Mouse (Mus musculus) hindbrain, embryonic 16.5 days (tissue): ENCODE measurements at regions not wholly inside any gene's neighbourhood (a gene's known extent, or its start where the extent isn't known, plus 50 kb on each side); places are given as distances from the start of the nearest gene placed in this dataset.
A peak's percentile ranks its signal among the peaks of the same experiment; 100 is the strongest.

Experiments used
- ATAC-seq: fragments of 200-750 bp; cut with Nextera tagmentation; 2 replicates; pipeline ENCODE4 v1.8.0; 2017; ENCODE audit warnings: moderate TSS enrichment, moderate library complexity
- H3K27ac ChIP-seq: fragments of 300-500 bp; sonication (generic); 2 replicates; pipeline ENCODE4 v1.5.1; 2014; ENCODE audit warnings: low read depth, mild to moderate bottlenecking, control low read depth, low read length, moderate library complexity
- H3K27me3 ChIP-seq: fragments of 300-500 bp; sonication (generic); replicated peaks from 2 replicates; pipeline ENCODE4 v1.6.1; 2014; ENCODE audit warnings: low read length; ENCODE audit not compliant: control insufficient read depth, insufficient read depth
- H3K36me3 ChIP-seq: fragments of 300-500 bp; sonication (generic); 2 replicates; pipeline ENCODE4 v1.6.1; 2014; ENCODE audit warnings: mild to moderate bottlenecking, low read length, moderate library complexity, mixed read lengths; ENCODE audit not compliant: control insufficient read depth, insufficient read depth
- H3K4me1 ChIP-seq: fragments of 300-500 bp; sonication (generic); 2 replicates; pipeline ENCODE4 v1.6.1; 2014; ENCODE audit warnings: low read depth, low read length; ENCODE audit not compliant: control insufficient read depth, insufficient read depth
- H3K4me2 ChIP-seq: fragments of 300-500 bp; sonication (generic); 2 replicates; pipeline ENCODE4 v1.6.1; 2014; ENCODE audit warnings: mild to moderate bottlenecking, low read length, control low read depth, moderate library complexity
- H3K4me3 ChIP-seq: fragments of 300-500 bp; sonication (generic); 2 replicates; pipeline ENCODE4 v1.5.1; 2014; ENCODE audit warnings: mild to moderate bottlenecking, low read length, control low read depth, moderate library complexity
- H3K9ac ChIP-seq: fragments of 300-500 bp; sonication (generic); 2 replicates; pipeline ENCODE4 v1.6.1; 2014; ENCODE audit warnings: low read depth, mild to moderate bottlenecking, control low read depth, low read length, moderate library complexity
- H3K9me3 ChIP-seq: fragments of 300-500 bp; sonication (generic); 2 replicates; pipeline ENCODE4 v1.6.1; 2014; ENCODE audit warnings: mild to moderate bottlenecking, low read length, moderate library complexity; ENCODE audit not compliant: control insufficient read depth
- WGBS: fragments of 180-500 bp; shearing (Covaris S2); extraction: QIAGEN DNeasy Blood & Tissue Kit; methylation state at CpG from one replicate; pipeline ENCODE4 v1.1.7; 2014; 5-methylcytosine and 5-hydroxymethylcytosine counted together

- Histone ChIP-seq H3K4me1 (no peaks in the 10 kb centered on the region; the same call in 1 of the 2 replicates), H3K4me3 (no peak overlapping the region), H3K9ac (no peak overlapping the region), H3K36me3 (no peaks in the 10 kb centered on the region), H3K27me3 (no peaks in the 10 kb centered on the region), H3K9me3 (no peaks in the 10 kb centered on the region), H3K4me2 (no peak overlapping the region), H3K27ac (no peak overlapping the region)
- WGBS = 93% methylated on average over 7 of the region's 7 CpGs
- ATAC-seq = no peak
These were observed 72.6 kb upstream of the Bmp2k start for GRCm38 (mm10) chr5:96924736-96925429.

DNA sequence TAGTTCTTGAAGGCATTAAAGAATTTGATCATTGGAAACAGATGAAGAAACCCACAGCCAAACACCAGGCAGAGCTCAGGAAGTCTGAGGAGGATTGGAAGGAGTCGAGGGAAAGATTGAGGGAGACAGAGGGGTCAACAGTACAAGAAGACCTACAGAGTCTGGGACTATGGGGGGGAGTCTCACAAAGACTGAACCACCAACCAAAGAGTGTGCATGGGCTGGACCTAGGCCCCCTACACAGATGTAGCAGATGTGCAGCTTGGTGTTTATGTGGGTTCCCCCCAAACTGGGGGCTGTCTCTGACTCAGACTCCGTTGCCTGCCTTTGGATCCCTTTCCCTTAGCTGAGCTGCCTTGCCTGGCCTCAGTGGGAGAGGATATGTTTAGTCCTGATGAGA is 71.5 kb upstream of the Bmp2k start:
- Histone ChIP-seq H3K9me3 (no peaks in the 10 kb centered on the region), H3K9ac (no peak overlapping the region), H3K27ac (no peak overlapping the region), H3K27me3 (no peaks in the 10 kb centered on the region), H3K4me2 (no peak overlapping the region), H3K4me1 (no peaks in the 10 kb centered on the region; the same call in 1 of the 2 replicates), H3K36me3 (no peaks in the 10 kb centered on the region), H3K4me3 (no peak overlapping the region)
- WGBS = 78% methylated on average over 2 of the region's 2 CpGs
- ATAC-seq = no peak

- no peak overlapping the region for H3K4me3 ChIP-seq
- no peaks in the 10 kb centered on the region for H3K9me3 ChIP-seq
- H3K27ac ChIP-seq = no peak overlapping the region
- no peak for ATAC-seq
- H3K4me1 ChIP-seq = no peaks in the 10 kb centered on the region
- H3K4me2 ChIP-seq = no peak overlapping the region
- no peaks in the 10 kb centered on the region for H3K27me3 ChIP-seq
- 76% methylated on average over 2 of the region's 2 CpGs for WGBS
- H3K36me3 ChIP-seq = no peaks in the 10 kb centered on the region
- no peak overlapping the region for H3K9ac ChIP-seq
These were observed 66.4 kb upstream of the Bmp2k start for GRCm38 (mm10) chr5:96931091-96931490.

DNA sequence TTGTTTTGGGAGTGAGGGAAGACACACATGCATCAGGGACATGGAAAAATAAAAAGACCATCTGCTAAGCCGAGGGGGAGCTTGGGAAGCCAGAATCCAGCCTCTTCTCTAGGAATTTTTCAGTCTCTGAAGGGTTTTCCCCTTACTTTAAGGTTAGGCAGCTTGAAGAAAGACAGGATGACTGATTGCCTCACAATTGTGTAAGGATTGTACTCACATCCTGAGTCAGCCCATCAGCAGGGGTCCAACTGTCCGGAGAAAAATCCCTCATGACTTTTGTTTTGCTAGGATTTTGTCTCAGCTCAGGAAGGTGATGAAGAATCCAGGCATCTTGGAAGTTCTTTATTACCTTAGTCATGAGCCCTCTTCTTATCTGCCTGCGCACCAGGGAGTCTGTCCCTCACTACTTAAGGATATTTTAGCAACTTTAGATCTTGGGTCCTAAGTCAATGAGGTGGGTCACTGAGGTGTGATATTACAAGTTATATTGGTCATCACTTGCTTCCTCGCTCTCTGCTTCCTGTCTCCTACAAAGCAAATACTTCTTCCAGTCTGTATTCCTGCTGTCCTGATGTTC is 65.8 kb upstream of the Bmp2k start:
- no peaks in the 10 kb centered on the region for H3K36me3 ChIP-seq
- no peaks in the 10 kb centered on the region for H3K4me1 ChIP-seq
- ATAC-seq = no peak
- H3K4me2 ChIP-seq = no peak overlapping the region
- 56% methylated on average over 4 of the region's 4 CpGs for WGBS
- H3K9ac ChIP-seq = no peak overlapping the region
- H3K9me3 ChIP-seq = no peaks in the 10 kb centered on the region
- H3K27me3 ChIP-seq = no peaks in the 10 kb centered on the region
- H3K27ac ChIP-seq = no peak overlapping the region
- H3K4me3 ChIP-seq = no peak overlapping the region

DNA sequence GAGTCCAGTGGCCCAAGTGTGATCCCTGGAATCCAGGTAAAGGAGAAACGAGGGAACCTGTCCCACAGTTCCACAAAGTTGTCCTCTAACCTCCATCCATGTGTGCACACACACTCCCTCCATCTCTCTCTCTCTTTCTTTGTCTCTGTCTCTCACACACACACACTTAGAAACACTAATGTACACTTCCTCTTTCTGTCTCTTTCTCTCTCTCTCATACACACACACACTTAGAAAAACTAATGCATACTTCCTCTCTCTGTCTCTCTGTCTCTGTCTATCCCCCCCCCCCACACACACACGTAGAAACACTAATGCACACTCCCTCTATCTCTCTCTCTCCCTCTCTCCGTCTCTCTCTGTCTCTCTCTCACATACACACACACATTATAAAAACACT is 61.2 kb upstream of the Bmp2k start:
- Histone ChIP-seq H3K9ac (no peak overlapping the region), H3K4me1 (no peaks in the 10 kb centered on the region; the same call in 1 of the 2 replicates), H3K4me2 (no peak overlapping the region), H3K4me3 (no peak overlapping the region), H3K27ac (no peak overlapping the region), H3K9me3 (no peaks in the 10 kb centered on the region), H3K27me3 (no peaks in the 10 kb centered on the region), H3K36me3 (no peaks in the 10 kb centered on the region)
- WGBS = 88% methylated on average over 3 of the region's 3 CpGs
- ATAC-seq = no peak

DNA sequence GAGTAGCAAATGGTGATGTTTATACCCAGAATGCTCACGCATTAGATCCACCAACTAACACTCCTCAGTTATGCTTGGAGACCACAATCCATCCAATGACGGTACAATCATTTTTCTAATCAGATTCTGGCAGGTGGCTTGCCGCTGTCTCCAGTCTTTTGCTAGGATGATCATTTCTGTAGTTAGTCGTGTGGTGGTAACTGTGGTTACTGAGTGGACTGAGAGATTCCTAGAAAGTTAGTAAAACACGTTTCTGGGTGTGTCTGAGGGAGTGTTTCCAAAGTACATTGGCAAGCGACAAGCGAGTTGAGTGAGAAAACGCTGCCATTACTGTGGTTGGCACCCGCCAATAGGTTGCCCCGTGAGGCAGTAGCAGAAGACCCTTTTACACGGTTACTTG is 58.8 kb upstream of the Bmp2k start:
- H3K36me3 ChIP-seq = no peaks in the 10 kb centered on the region
- no peak overlapping the region for H3K9ac ChIP-seq
- no peaks in the 10 kb centered on the region for H3K9me3 ChIP-seq
- no peak overlapping the region for H3K4me3 ChIP-seq
- H3K27ac ChIP-seq = no peak overlapping the region
- no peaks in the 10 kb centered on the region; the same call in 1 of the 2 replicates for H3K4me1 ChIP-seq
- no peak for ATAC-seq
- 87% methylated on average over 11 of the region's 11 CpGs for WGBS
- H3K4me2 ChIP-seq = no peak overlapping the region
- H3K27me3 ChIP-seq = no peaks in the 10 kb centered on the region

DNA sequence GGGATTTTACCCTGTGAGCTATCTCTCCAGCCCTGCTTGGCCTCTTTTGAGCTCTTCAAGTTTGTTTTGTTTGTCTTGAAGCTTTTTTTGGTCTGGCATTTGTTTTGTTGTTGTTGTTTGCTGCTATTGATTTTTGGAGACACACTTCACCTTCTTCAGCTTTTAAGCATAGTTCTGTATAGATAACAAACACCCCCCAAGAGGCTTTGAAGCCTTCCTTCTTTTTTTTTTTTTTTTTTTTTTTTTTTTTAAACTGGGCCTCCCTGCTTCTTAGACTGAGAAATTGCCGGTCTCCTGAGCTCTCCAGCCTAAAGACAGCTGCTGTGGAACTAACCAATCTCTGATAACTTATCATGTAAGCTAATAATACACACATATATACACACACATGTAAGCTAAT is 58.2 kb upstream of the Bmp2k start:
- no peaks in the 10 kb centered on the region for H3K27me3 ChIP-seq
- no peak overlapping the region for H3K9ac ChIP-seq
- H3K9me3 ChIP-seq = no peaks in the 10 kb centered on the region
- no peak overlapping the region for H3K4me2 ChIP-seq
- H3K4me1 ChIP-seq = no peaks in the 10 kb centered on the region; the same call in 1 of the 2 replicates
- WGBS = 69% methylated on average over 1 of the region's 1 CpGs
- no peak overlapping the region for H3K27ac ChIP-seq
- ATAC-seq = no peak
- no peaks in the 10 kb centered on the region for H3K36me3 ChIP-seq
- no peak overlapping the region for H3K4me3 ChIP-seq

DNA sequence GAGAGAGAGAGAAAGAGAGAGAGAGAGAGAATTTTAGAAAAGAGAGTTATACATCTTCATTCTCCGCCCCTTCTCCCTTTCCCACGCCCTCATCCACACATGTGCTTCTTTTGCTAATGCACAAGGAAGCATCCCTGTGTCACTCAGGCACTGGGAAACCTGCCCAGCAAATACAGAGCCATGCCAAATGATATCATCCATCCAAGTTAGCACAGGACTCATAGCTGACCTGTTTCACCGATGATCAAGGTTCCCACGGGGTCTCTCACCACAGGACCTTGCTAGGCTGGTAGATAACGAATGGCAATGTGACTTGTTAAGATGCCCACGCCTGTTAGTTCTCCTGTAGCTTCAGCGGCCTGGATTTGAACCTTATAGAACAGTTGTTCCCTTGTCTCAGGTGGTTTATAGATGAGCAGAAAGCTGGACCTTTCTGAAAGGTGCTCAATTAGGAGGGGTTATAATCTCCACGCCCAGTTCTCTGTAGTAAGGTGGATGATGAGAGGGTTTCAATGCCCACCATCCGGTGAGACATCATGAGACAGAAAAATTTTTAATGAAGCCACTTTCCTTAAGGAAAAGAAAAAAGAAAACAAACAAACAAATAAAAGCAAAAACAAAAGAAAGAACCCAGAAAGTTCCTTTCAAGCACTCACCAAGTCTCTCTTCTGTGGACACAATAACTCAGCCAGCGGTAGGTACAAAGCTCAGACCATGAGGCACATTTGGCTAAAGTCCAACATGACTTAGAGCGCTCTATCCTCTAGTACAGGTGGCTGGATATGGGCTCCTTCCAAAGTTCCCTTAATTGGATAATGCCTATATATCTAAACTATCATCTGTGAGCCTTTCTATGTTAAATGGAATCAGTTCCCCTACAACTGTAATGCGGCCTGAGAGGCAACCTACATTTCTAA is 57.1 kb upstream of the Bmp2k start:
- Histone ChIP-seq H3K4me1 (no peaks in the 10 kb centered on the region; the same call in 1 of the 2 replicates), H3K9me3 (no peaks in the 10 kb centered on the region), H3K27ac (no peak overlapping the region), H3K9ac (no peak overlapping the region), H3K4me2 (no peak overlapping the region), H3K36me3 (no peaks in the 10 kb centered on the region), H3K27me3 (no peaks in the 10 kb centered on the region), H3K4me3 (no peak overlapping the region)
- 72% methylated on average over 12 of the region's 12 CpGs for WGBS
- ATAC-seq = peak; percentile 32; the same call in 1 of the 2 replicates

DNA sequence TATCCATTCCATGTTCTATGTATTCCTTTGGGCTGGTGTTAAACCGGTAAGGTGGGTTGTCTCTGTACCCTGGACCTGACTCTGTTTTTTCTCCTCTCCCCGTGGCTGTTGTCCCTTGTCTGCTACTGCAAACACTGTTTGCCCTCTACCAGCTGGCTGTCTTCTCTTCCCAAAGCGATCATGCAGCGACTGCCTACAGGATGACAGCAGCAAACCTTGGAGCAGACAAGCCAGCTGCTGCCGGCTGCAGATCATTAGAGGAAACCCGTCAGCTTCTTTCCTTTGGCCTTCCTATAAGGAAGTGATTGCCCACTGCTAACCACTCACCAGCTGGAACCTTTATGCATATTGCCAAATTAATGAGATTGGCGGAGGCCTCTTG is 56.4 kb upstream of the Bmp2k start:
- Histone ChIP-seq H3K9me3 (no peaks in the 10 kb centered on the region), H3K4me3 (no peak overlapping the region), H3K27ac (no peak overlapping the region), H3K9ac (no peak overlapping the region), H3K36me3 (no peaks in the 10 kb centered on the region), H3K27me3 (no peaks in the 10 kb centered on the region), H3K4me1 (no peaks in the 10 kb centered on the region; the same call in 1 of the 2 replicates), H3K4me2 (no peak overlapping the region)
- peak; percentile 73 for ATAC-seq
- 37% methylated on average over 7 of the region's 7 CpGs for WGBS
